Mouse (Mus musculus) liver, postnatal 0 days (tissue): ENCODE results near the gene Gm20388.

Experiments used
- CTCF ChIP-seq: sonication (generic); IDR thresholded peaks from 2 replicates; pipeline ENCODE4 v1.5.1; 2016; ENCODE audit warnings: antibody characterized with exemption, low read depth
- EP300 ChIP-seq: IDR thresholded peaks from 2 replicates; pipeline ENCODE4 v1.6.1; 2016; ENCODE audit warnings: antibody characterized with exemption, low read depth, mild to moderate bottlenecking

- TF ChIP-seq CTCF (no peak), EP300 (no peak)
Observed at GRCm38 (mm10) chr8:121227756-121228155, 1317.1 kb downstream of the Gm20388 start.
